Comparison of ENCODE assay signal across 8 mouse cellular contexts in genomic region chr19:6933436-6934194, GRCm38 (mm10). TPM values are rescaled to one million over a fixed set of nuclear protein-coding genes. Genes with fewer than 3 reads are reported as not detected.
DNase-seq lines count a peak whose midpoint lies in the region; ATAC-seq and TF ChIP-seq lines count a peak whose summit lies in the region.

No protein-coding gene starts in this region.

- H3K9me3 ChIP-seq in hindbrain, embryonic 11.5 days (ENCODE audit: control insufficient read depth, low read length), result no peaks in the 10 kb centered on the region
- H3K9me3 ChIP-seq in limb, embryonic 13.5 days, result no peaks in the 10 kb centered on the region
- no peaks in the 10 kb centered on the region for H3K9me3 ChIP-seq in neural tube, embryonic 15.5 days (replicated peaks)

- H3K36me3 ChIP-seq in hindbrain, embryonic 11.5 days (ENCODE audit: control insufficient read depth, insufficient read depth, low read length), result no peaks in the 10 kb centered on the region
- H3K36me3 ChIP-seq in limb, embryonic 13.5 days, result no peaks in the 10 kb centered on the region
- 0 out of 2 replicates have a peak, but pooled peaks cover 6% of the 10 kb centered on the region for H3K36me3 ChIP-seq in neural tube, embryonic 15.5 days

- H3K4me2 ChIP-seq in hindbrain, embryonic 11.5 days (replicated peaks; ENCODE audit: low read depth, low read length), result peak overlapping the region; percentile 51
- peak overlapping the region; percentile 73 for H3K4me2 ChIP-seq in limb, embryonic 13.5 days (replicated peaks)
- peak overlapping the region; percentile 76 for H3K4me2 ChIP-seq in neural tube, embryonic 15.5 days

- 6% methylated on average over 58 of the region's 58 CpGs for WGBS in lung, adult 2 months
- WGBS in hindbrain, embryonic 11.5 days, result 5% methylated on average over 58 of the region's 58 CpGs
- WGBS in limb, embryonic 13.5 days, result 5% methylated on average over 58 of the region's 58 CpGs
- 4% methylated on average over 53 of the region's 58 CpGs for WGBS in neural tube, embryonic 15.5 days

- H3K27ac ChIP-seq in hindbrain, embryonic 11.5 days (ENCODE audit: low read depth, low read length), result no peak overlapping the region
- H3K27ac ChIP-seq in limb, embryonic 13.5 days, result no peak overlapping the region
- H3K27ac ChIP-seq in neural tube, embryonic 15.5 days (replicated peaks), result peak overlapping the region; percentile 42; the same call in 1 of the 2 replicates

- no peak for TF ChIP-seq CTCF in lung, adult 2 months (IDR thresholded peaks at IDR 0.05; ENCODE audit: insufficient read depth, low read length)

- peaks cover 5% of the 10 kb centered on the region; the same call in 1 of the 2 replicates for H3K4me1 ChIP-seq in lung, adult 2 months (ENCODE audit: control insufficient read depth, insufficient read depth, low read length)
- H3K4me1 ChIP-seq in hindbrain, embryonic 11.5 days (replicated peaks; ENCODE audit: control insufficient read depth, insufficient read depth, low read length), result peaks cover 5% of the 10 kb centered on the region; the same call in 1 of the 2 replicates
- peaks cover 11% of the 10 kb centered on the region for H3K4me1 ChIP-seq in limb, embryonic 13.5 days
- H3K4me1 ChIP-seq in neural tube, embryonic 15.5 days, result peaks cover 29% of the 10 kb centered on the region

- peaks cover 65% of the 10 kb centered on the region for H3K27me3 ChIP-seq in hindbrain, embryonic 11.5 days (ENCODE audit: control insufficient read depth, insufficient read depth, low read length)
- peaks cover 85% of the 10 kb centered on the region for H3K27me3 ChIP-seq in limb, embryonic 13.5 days
- peaks cover 74% of the 10 kb centered on the region for H3K27me3 ChIP-seq in neural tube, embryonic 15.5 days (replicated peaks)

- H3K4me3 ChIP-seq in lung, adult 2 months (replicated peaks; ENCODE audit: extremely low read depth, low read depth, low read length), result peak overlapping the region; percentile 42
- peak overlapping the region; percentile 26 for H3K4me3 ChIP-seq in hindbrain, embryonic 11.5 days (ENCODE audit: low read depth, low read length)
- peak overlapping the region; percentile 44 for H3K4me3 ChIP-seq in limb, embryonic 13.5 days
- peak overlapping the region; percentile 47 for H3K4me3 ChIP-seq in neural tube, embryonic 15.5 days (replicated peaks)

- no peak; the same call in 1 of the 2 replicates for ATAC-seq in hindbrain, embryonic 11.5 days (ENCODE audit: low FRiP score)
- peak; percentile 34; the same call in 1 of the 2 replicates for ATAC-seq in limb, embryonic 13.5 days (ENCODE audit: low FRiP score, low read depth)
- peak; percentile 79 for ATAC-seq in neural tube, embryonic 15.5 days (ENCODE audit: low FRiP score)

- no peak for DNase-seq in lung, adult 2 months
- no peak for DNase-seq in lung, postnatal 14 days
- peak; percentile 71 to 76 for DNase-seq in cerebellum, postnatal 10 days
- DNase-seq in hindbrain, embryonic 11.5 days (ENCODE audit: low spot score), result peak; percentile 43
- no peak for DNase-seq in embryo, embryonic 10 days (ENCODE audit: low spot score)
- no peak for DNase-seq in adrenal gland, postnatal 10 days

- TF ChIP-seq POLR2A in lung, adult 2 months (IDR thresholded peaks at IDR 0.05; ENCODE audit: borderline replicate concordance, extremely low read depth, low read depth, low read length), result no peak

- peak overlapping the region; percentile 27; the same call in 1 of the 2 replicates for H3K9ac ChIP-seq in hindbrain, embryonic 11.5 days (ENCODE audit: low read depth, low read length)
- peak overlapping the region; percentile 58 for H3K9ac ChIP-seq in limb, embryonic 13.5 days
- H3K9ac ChIP-seq in neural tube, embryonic 15.5 days (replicated peaks), result peak overlapping the region; percentile 50

RNA-seq across cellular contexts. Expression of gene Kcnk4, which starts 0.7 kb away (rescaled TPM):
- 0.17 TPM in 1 of 2 replicates, not detected in the other for polyA plus RNA-seq in lung, adult 2 months (2012; rRNA removed)
- 0.18 and 0.49 TPM in 2 replicates for polyA plus RNA-seq in hindbrain, embryonic 11.5 days (2014; fragmentation: Nextera tagmentation; extraction: Ambion mirVana)
- 0.49 and 0.85 TPM in 2 replicates for polyA plus RNA-seq in limb, embryonic 13.5 days (2015; fragmentation: Nextera tagmentation; extraction: Ambion mirVana)
- polyA plus RNA-seq in neural tube, embryonic 15.5 days (2015; fragmentation: Nextera tagmentation; extraction: Ambion mirVana), result 11.8 and 13.8 TPM in 2 replicates
- under 1 TPM; 0.30 to 0.73 TPM for total RNA-seq in adrenal gland, postnatal 10 days (2021)

RNA-seq across cellular contexts. Expression of gene Bad, which starts 8.0 kb away (rescaled TPM):
- polyA plus RNA-seq in lung, adult 2 months (2012; rRNA removed), result 57.3 and 75.5 TPM in 2 replicates
- 61.7 and 63.9 TPM in 2 replicates for polyA plus RNA-seq in hindbrain, embryonic 11.5 days (2014; fragmentation: Nextera tagmentation; extraction: Ambion mirVana)
- polyA plus RNA-seq in limb, embryonic 13.5 days (2015; fragmentation: Nextera tagmentation; extraction: Ambion mirVana), result 73.4 and 87.0 TPM in 2 replicates
- 90.8 and 90.9 TPM in 2 replicates for polyA plus RNA-seq in neural tube, embryonic 15.5 days (2015; fragmentation: Nextera tagmentation; extraction: Ambion mirVana)
- total RNA-seq in adrenal gland, postnatal 10 days (2021), result 10 to 100 TPM; 42.0 to 51.8 TPM

RNA-seq across cellular contexts. Expression of gene Catsperz, which starts 8.4 kb away (rescaled TPM):
- 0.16 and 0.49 TPM in 2 replicates for polyA plus RNA-seq in lung, adult 2 months (2012; rRNA removed)
- polyA plus RNA-seq in hindbrain, embryonic 11.5 days (2014; fragmentation: Nextera tagmentation; extraction: Ambion mirVana), result 0.54 TPM in 1 of 2 replicates, not detected in the other
- polyA plus RNA-seq in limb, embryonic 13.5 days (2015; fragmentation: Nextera tagmentation; extraction: Ambion mirVana), result 2.2 and 3.0 TPM in 2 replicates
- polyA plus RNA-seq in neural tube, embryonic 15.5 days (2015; fragmentation: Nextera tagmentation; extraction: Ambion mirVana), result 6.8 TPM in 2 replicates
- total RNA-seq in adrenal gland, postnatal 10 days (2021), result 1 to 10 TPM; 1.2 to 1.7 TPM

RNA-seq across cellular contexts. Expression of gene Gpr137, which starts 8.7 kb away (rescaled TPM):
- 77.6 and 85.1 TPM in 2 replicates for polyA plus RNA-seq in lung, adult 2 months (2012; rRNA removed)
- 27.9 and 34.0 TPM in 2 replicates for polyA plus RNA-seq in hindbrain, embryonic 11.5 days (2014; fragmentation: Nextera tagmentation; extraction: Ambion mirVana)
- polyA plus RNA-seq in limb, embryonic 13.5 days (2015; fragmentation: Nextera tagmentation; extraction: Ambion mirVana), result 28.6 and 33.0 TPM in 2 replicates
- 59.8 and 72.3 TPM in 2 replicates for polyA plus RNA-seq in neural tube, embryonic 15.5 days (2015; fragmentation: Nextera tagmentation; extraction: Ambion mirVana)
- total RNA-seq in adrenal gland, postnatal 10 days (2021), result 10 to 100 TPM; 33.8 to 42.3 TPM

RNA-seq across cellular contexts. Expression of gene Esrra, which starts 12.0 kb away (rescaled TPM):
- polyA plus RNA-seq in lung, adult 2 months (2012; rRNA removed), result 42.9 and 43.8 TPM in 2 replicates
- polyA plus RNA-seq in hindbrain, embryonic 11.5 days (2014; fragmentation: Nextera tagmentation; extraction: Ambion mirVana), result 4.1 and 5.0 TPM in 2 replicates
- 8.3 and 8.5 TPM in 2 replicates for polyA plus RNA-seq in limb, embryonic 13.5 days (2015; fragmentation: Nextera tagmentation; extraction: Ambion mirVana)
- 16.9 and 17.1 TPM in 2 replicates for polyA plus RNA-seq in neural tube, embryonic 15.5 days (2015; fragmentation: Nextera tagmentation; extraction: Ambion mirVana)
- 10 to 100 TPM; 71.0 to 97.4 TPM for total RNA-seq in adrenal gland, postnatal 10 days (2021)

Comparison
In these comparisons a context has a peak if more than half of its experiments do, and no peak if none do; other contexts are left out.
1. DNase-seq: peak in cerebellum, postnatal 10 days (2 of 2) and hindbrain, embryonic 11.5 days (single experiment); none in lung, adult 2 months (single experiment), lung, postnatal 14 days (single experiment), embryo, embryonic 10 days (single experiment) and adrenal gland, postnatal 10 days (single experiment).
2. Peak in every context shown above with its lines, with median percentiles within 50 percentile points of each other: H3K4me3 ChIP-seq, H3K4me2 ChIP-seq and H3K9ac ChIP-seq.